Mouse (Mus musculus) layer of hippocampus, adult 18-20 months (tissue): ENCODE measurements around the gene Pjvk. TPM values are rescaled to one million over a fixed set of nuclear protein-coding genes. Genes with fewer than 3 reads are reported as not detected.

Source experiments
- DNase-seq, 2 experiments: peaks; one replicate each; pipeline ENCODE4 v3.0.0; 2022; ENCODE audit warnings: low spot score in 2 of 2
- total RNA-seq, 2 experiments: library from RNA; stranded (reverse); gene quantifications; 2 replicates each; pipeline ENCODE4 v1.2.3; 2021

The Pjvk gene
- total RNA-seq, 2 experiments from 2014 or later = 0.42 TPM; not detected in 1

- no peak for DNase-seq
Observed at GRCm38 (mm10) chr2:76665531-76665930, 17.3 kb downstream of the Pjvk start.

GRCm38 (mm10) chr2:76667200-76667599, 18.9 kb downstream of the Pjvk start:
- no peak for DNase-seq

- no peak for DNase-seq
Observed at GRCm38 (mm10) chr2:76671641-76672040, 23.4 kb downstream of the Pjvk start.

- no peak for DNase-seq
Observed at GRCm38 (mm10) chr2:76672134-76672745, 24.0 kb downstream of the Pjvk start.

- peak; percentile 86 to 94 for DNase-seq
Observed at GRCm38 (mm10) chr2:76672966-76673392, 24.7 kb downstream of the Pjvk start, which contains the start of gene Fkbp7. Gene Fkbp7, minus strand, starts transcription at chr2:76673116.

- DNase-seq = no peak
Observed at GRCm38 (mm10) chr2:76673472-76674081, 25.3 kb downstream of the Pjvk start.

GRCm38 (mm10) chr2:76674725-76675427, 26.6 kb downstream of the Pjvk start, which contains the start of gene Plekha3:
Gene Plekha3, plus strand, starts transcription at chr2:76675281.
- peak; percentile 81 to 88 for DNase-seq

GRCm38 (mm10) chr2:76675451-76675850, 27.2 kb downstream of the Pjvk start:
- no peak for DNase-seq

- DNase-seq = no peak
Observed at GRCm38 (mm10) chr2:76675949-76676348, 27.7 kb downstream of the Pjvk start.

- DNase-seq = no peak
Observed at GRCm38 (mm10) chr2:76676401-76677226, 28.3 kb downstream of the Pjvk start.

- no peak for DNase-seq
Observed at GRCm38 (mm10) chr2:76682301-76682700, 34.0 kb downstream of the Pjvk start.

GRCm38 (mm10) chr2:76686986-76687385, 38.7 kb downstream of the Pjvk start:
- DNase-seq = no peak

- no peak for DNase-seq
Observed at GRCm38 (mm10) chr2:76687608-76688007, 39.3 kb downstream of the Pjvk start.

- DNase-seq = no peak
Observed at GRCm38 (mm10) chr2:76688162-76688561, 39.9 kb downstream of the Pjvk start.

- DNase-seq = no peak
Observed at GRCm38 (mm10) chr2:76690436-76691204, 42.3 kb downstream of the Pjvk start.

GRCm38 (mm10) chr2:76693765-76694164, 45.5 kb downstream of the Pjvk start:
- DNase-seq = peak in 1 of 2 experiments; percentile 35

- no peak for DNase-seq
Observed at GRCm38 (mm10) chr2:76695290-76695689, 47.0 kb downstream of the Pjvk start.

- DNase-seq = no peak
Observed at GRCm38 (mm10) chr2:76702188-76702587, 53.9 kb downstream of the Pjvk start.

- DNase-seq = no peak
Observed at GRCm38 (mm10) chr2:76702751-76703150, 54.5 kb downstream of the Pjvk start.

GRCm38 (mm10) chr2:76705655-76706054, 57.4 kb downstream of the Pjvk start:
- DNase-seq = no peak
